Mouse (Mus musculus): ENCODE measurements around the gene Crybg1. TPM values are rescaled to one million over a fixed set of nuclear protein-coding genes. Genes with fewer than 3 reads are reported as not detected.
"Not testable (repeated sequence)": the region's sequence is repeated elsewhere in the genome, so short reads cannot be mapped to it uniquely, and the experiment has no call there.

The Crybg1 gene
- total RNA-seq, 2 experiments from 2014 or later = 1.4 to 2.0 TPM

- no peak for DNase-seq (ENCODE audit: low spot score in 2 of 2)
Observed at GRCm38 (mm10) chr10:43977353-43977752, 171.3 kb downstream of the Crybg1 start.

GRCm38 (mm10) chr10:43973244-43973643, 175.4 kb downstream of the Crybg1 start:
- DNase-seq (ENCODE audit: low spot score in 2 of 2) = no peak

- DNase-seq (ENCODE audit: low spot score in 2 of 2) = no peak
Observed at GRCm38 (mm10) chr10:43964943-43965342, 183.7 kb downstream of the Crybg1 start.

- peak; percentile 51 to 57 for DNase-seq (ENCODE audit: low spot score in 2 of 2)
Observed at GRCm38 (mm10) chr10:43953942-43954341, 194.7 kb downstream of the Crybg1 start.

GRCm38 (mm10) chr10:43945435-43945834, 203.2 kb downstream of the Crybg1 start:
- no peak for DNase-seq (ENCODE audit: low spot score in 2 of 2)

- DNase-seq (ENCODE audit: low spot score in 2 of 2) = no peak
Observed at GRCm38 (mm10) chr10:43943736-43944135, 204.9 kb downstream of the Crybg1 start.

GRCm38 (mm10) chr10:43939136-43939662, 209.5 kb downstream of the Crybg1 start:
- no peak for DNase-seq (ENCODE audit: low spot score in 2 of 2)

- no peak for DNase-seq (ENCODE audit: low spot score in 2 of 2)
Observed at GRCm38 (mm10) chr10:43928596-43928995, 220.1 kb downstream of the Crybg1 start.

GRCm38 (mm10) chr10:43927736-43928135, 220.9 kb downstream of the Crybg1 start:
- DNase-seq (ENCODE audit: low spot score in 2 of 2) = no peak

GRCm38 (mm10) chr10:43925776-43926175, 222.9 kb downstream of the Crybg1 start:
- not testable (repeated sequence) for DNase-seq (ENCODE audit: low spot score in 2 of 2)

GRCm38 (mm10) chr10:43923096-43923495, 225.6 kb downstream of the Crybg1 start:
- no peak for DNase-seq (ENCODE audit: low spot score in 2 of 2)

- peak; percentile 71 to 80 for DNase-seq (ENCODE audit: low spot score in 2 of 2)
Observed at GRCm38 (mm10) chr10:43918696-43919608, 229.7 kb downstream of the Crybg1 start.

- no peak for DNase-seq (ENCODE audit: low spot score in 2 of 2)
Observed at GRCm38 (mm10) chr10:43916737-43917136, 231.9 kb downstream of the Crybg1 start.

- DNase-seq (ENCODE audit: low spot score in 2 of 2) = no peak
Observed at GRCm38 (mm10) chr10:43916181-43916580, 232.5 kb downstream of the Crybg1 start.

- DNase-seq (ENCODE audit: low spot score in 2 of 2) = no peak
Observed at GRCm38 (mm10) chr10:43912236-43912635, 236.4 kb downstream of the Crybg1 start.

- no peak for DNase-seq (ENCODE audit: low spot score in 2 of 2)
Observed at GRCm38 (mm10) chr10:43910873-43911142, 237.8 kb downstream of the Crybg1 start.

GRCm38 (mm10) chr10:43910032-43910872, 238.4 kb downstream of the Crybg1 start:
- no peak for DNase-seq (ENCODE audit: low spot score in 2 of 2)

- DNase-seq (ENCODE audit: low spot score in 2 of 2) = no peak
Observed at GRCm38 (mm10) chr10:43904569-43904968, 244.1 kb downstream of the Crybg1 start.

GRCm38 (mm10) chr10:43901578-43902194, 247.0 kb downstream of the Crybg1 start, which contains the start of the genes Qrsl1 and Rtn4ip1:
TSS of gene Qrsl1 (minus strand) at chr10:43901745.
TSS of gene Rtn4ip1 (plus strand) at chr10:43901807.
- peak; percentile 92 to 93 for DNase-seq (ENCODE audit: low spot score in 2 of 2)

- DNase-seq (ENCODE audit: low spot score in 2 of 2) = no peak
Observed at GRCm38 (mm10) chr10:43900883-43901570, 247.6 kb downstream of the Crybg1 start.

All from adrenal gland, adult 18-20 months (tissue).